Mouse (Mus musculus) midbrain, embryonic 15.5 days (tissue): Measurements from ENCODE around the gene 4930432K21Rik. TPM values are rescaled to one million over a fixed set of nuclear protein-coding genes. Genes with fewer than 3 reads are reported as not detected.
A peak's percentile ranks its signal among the peaks of the same experiment; 100 is the strongest.

Experiments used
- ATAC-seq: fragments of 200-750 bp; cut with Nextera tagmentation; replicated peaks from 2 replicates; pipeline ENCODE4 v1.8.0; 2017; ENCODE audit warnings: moderate TSS enrichment
- H3K27ac ChIP-seq: fragments of 300-500 bp; sonication (generic); 2 replicates; pipeline ENCODE4 v1.5.1; 2015; ENCODE audit warnings: mild to moderate bottlenecking, inconsistent platforms
- H3K27me3 ChIP-seq: fragments of 300-500 bp; sonication (generic); replicated peaks from 2 replicates; pipeline ENCODE4 v1.6.1; 2015; ENCODE audit warnings: inconsistent platforms
- H3K36me3 ChIP-seq: fragments of 300-500 bp; sonication (generic); replicated peaks from 2 replicates; pipeline ENCODE4 v1.6.1; 2015; ENCODE audit warnings: inconsistent platforms
- H3K4me1 ChIP-seq: fragments of 300-500 bp; sonication (generic); 2 replicates; pipeline ENCODE4 v1.6.1; 2015; ENCODE audit warnings: inconsistent platforms
- H3K4me2 ChIP-seq: fragments of 300-500 bp; sonication (generic); 2 replicates; pipeline ENCODE4 v1.6.1; 2015; ENCODE audit warnings: inconsistent platforms, mild to moderate bottlenecking, moderate library complexity
- H3K4me3 ChIP-seq: fragments of 300-500 bp; sonication (generic); 2 replicates; pipeline ENCODE4 v1.5.1; 2015; ENCODE audit warnings: mild to moderate bottlenecking, inconsistent platforms
- H3K9ac ChIP-seq: fragments of 300-500 bp; sonication (generic); 2 replicates; pipeline ENCODE4 v1.6.1; 2015; ENCODE audit warnings: mild to moderate bottlenecking, inconsistent platforms
- H3K9me3 ChIP-seq: fragments of 300-500 bp; sonication (generic); 2 replicates; pipeline ENCODE4 v1.6.1; 2016; ENCODE audit warnings: inconsistent platforms
- WGBS: fragments of 180-500 bp; shearing (Covaris S2); methylation state at CpG from one replicate; pipeline ENCODE4 v1.1.7; 2015; ENCODE audit warnings: mixed read lengths; 5-methylcytosine and 5-hydroxymethylcytosine counted together
- polyA plus RNA-seq: library from polyadenylated mRNA; unstranded; fragments of >200 nt; fragmentation: Nextera tagmentation; extraction: Ambion mirVana; gene quantifications from 2 replicates; pipeline ENCODE4 v1.2.1, GENCODE M21; 2015

4930432K21Rik gene
- polyA plus RNA-seq, 1 experiment from 2014 or later: 2.9 TPM

GRCm38 (mm10) chr8:84203975-84204772, 56.3 kb downstream of the 4930432K21Rik start:
- peak overlapping the region; percentile 73 for H3K27ac ChIP-seq
- 62% methylated on average over 13 of the region's 13 CpGs for WGBS
- peak overlapping the region; percentile 34 for H3K4me3 ChIP-seq
- peaks cover 42% of the 10 kb centered on the region for H3K4me1 ChIP-seq
- H3K36me3 ChIP-seq: no peaks in the 10 kb centered on the region
- H3K9me3 ChIP-seq: no peaks in the 10 kb centered on the region
- H3K9ac ChIP-seq: peak overlapping the region; percentile 47
- peak overlapping the region; percentile 62 for H3K4me2 ChIP-seq
- ATAC-seq: no peak
- peaks cover 16% of the 10 kb centered on the region for H3K27me3 ChIP-seq

DNA sequence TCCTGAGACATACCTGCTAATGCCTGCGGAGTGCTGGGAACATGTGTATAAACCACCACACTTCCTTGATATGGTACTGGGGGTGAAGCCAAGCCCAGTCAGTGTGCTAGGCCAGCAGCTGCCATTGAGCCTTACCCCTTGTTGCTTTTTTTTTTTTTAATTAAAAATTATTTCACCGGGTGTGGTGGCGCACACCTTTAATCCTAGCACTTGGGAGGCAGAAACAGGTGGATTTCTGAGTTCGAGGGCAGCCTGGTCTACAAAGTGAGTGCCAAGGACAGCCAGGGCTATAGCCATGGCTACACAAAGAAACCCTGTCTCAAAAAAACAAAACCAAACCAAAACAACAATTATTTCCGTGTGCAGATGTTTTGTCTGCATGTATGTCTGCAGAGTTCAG, 57.2 kb downstream of the 4930432K21Rik start:
- Histone ChIP-seq H3K27me3 (peaks cover 15% of the 10 kb centered on the region), H3K4me2 (no peak overlapping the region), H3K9ac (no peak overlapping the region), H3K4me1 (peaks cover 44% of the 10 kb centered on the region), H3K9me3 (no peaks in the 10 kb centered on the region), H3K27ac (no peak overlapping the region), H3K36me3 (no peaks in the 10 kb centered on the region), H3K4me3 (no peak overlapping the region)
- WGBS: 90% methylated on average over 5 of the region's 5 CpGs
- ATAC-seq: no peak

DNA sequence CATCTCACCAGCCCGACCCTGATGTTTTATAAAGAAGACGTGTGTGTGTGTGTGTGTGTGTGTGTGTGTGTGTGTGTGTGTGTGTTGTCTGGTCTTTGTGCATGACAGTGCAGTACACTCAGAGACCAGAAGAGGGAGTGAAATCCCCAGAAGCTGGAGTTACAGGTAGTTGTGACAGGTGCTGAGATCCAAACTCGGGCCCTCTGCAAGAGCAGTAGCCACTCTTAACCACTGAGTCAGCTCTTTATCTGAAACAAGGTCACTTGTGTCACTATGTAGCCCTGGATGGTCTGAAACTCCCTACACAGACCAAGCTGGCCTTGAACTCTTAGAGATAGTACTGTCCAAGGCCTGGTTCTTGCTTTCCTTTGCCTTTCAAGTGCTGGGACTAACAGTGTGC, 58.8 kb downstream of the 4930432K21Rik start:
- Histone ChIP-seq H3K27ac (no peak overlapping the region), H3K27me3 (no peaks in the 10 kb centered on the region; the same call in 1 of the 2 replicates), H3K9me3 (no peaks in the 10 kb centered on the region), H3K4me2 (no peak overlapping the region), H3K9ac (no peak overlapping the region), H3K4me1 (peaks cover 36% of the 10 kb centered on the region), H3K4me3 (no peak overlapping the region), H3K36me3 (peaks cover 8% of the 10 kb centered on the region; the same call in 1 of the 2 replicates)
- ATAC-seq: no peak
- 92% methylated on average over 3 of the region's 3 CpGs for WGBS

- Histone ChIP-seq H3K4me3 (no peak overlapping the region), H3K4me1 (peaks cover 36% of the 10 kb centered on the region), H3K4me2 (no peak overlapping the region), H3K27ac (0 out of 2 replicates have a peak overlapping the region, but pooled peaks have one; percentile 48), H3K9me3 (no peaks in the 10 kb centered on the region), H3K36me3 (peaks cover 19% of the 10 kb centered on the region; the same call in 1 of the 2 replicates), H3K9ac (no peak overlapping the region), H3K27me3 (no peaks in the 10 kb centered on the region)
- WGBS: 66% methylated on average over 7 of the region's 7 CpGs
- ATAC-seq: no peak
Measured at GRCm38 (mm10) chr8:84207811-84208210, 60.0 kb downstream of the 4930432K21Rik start.

DNA sequence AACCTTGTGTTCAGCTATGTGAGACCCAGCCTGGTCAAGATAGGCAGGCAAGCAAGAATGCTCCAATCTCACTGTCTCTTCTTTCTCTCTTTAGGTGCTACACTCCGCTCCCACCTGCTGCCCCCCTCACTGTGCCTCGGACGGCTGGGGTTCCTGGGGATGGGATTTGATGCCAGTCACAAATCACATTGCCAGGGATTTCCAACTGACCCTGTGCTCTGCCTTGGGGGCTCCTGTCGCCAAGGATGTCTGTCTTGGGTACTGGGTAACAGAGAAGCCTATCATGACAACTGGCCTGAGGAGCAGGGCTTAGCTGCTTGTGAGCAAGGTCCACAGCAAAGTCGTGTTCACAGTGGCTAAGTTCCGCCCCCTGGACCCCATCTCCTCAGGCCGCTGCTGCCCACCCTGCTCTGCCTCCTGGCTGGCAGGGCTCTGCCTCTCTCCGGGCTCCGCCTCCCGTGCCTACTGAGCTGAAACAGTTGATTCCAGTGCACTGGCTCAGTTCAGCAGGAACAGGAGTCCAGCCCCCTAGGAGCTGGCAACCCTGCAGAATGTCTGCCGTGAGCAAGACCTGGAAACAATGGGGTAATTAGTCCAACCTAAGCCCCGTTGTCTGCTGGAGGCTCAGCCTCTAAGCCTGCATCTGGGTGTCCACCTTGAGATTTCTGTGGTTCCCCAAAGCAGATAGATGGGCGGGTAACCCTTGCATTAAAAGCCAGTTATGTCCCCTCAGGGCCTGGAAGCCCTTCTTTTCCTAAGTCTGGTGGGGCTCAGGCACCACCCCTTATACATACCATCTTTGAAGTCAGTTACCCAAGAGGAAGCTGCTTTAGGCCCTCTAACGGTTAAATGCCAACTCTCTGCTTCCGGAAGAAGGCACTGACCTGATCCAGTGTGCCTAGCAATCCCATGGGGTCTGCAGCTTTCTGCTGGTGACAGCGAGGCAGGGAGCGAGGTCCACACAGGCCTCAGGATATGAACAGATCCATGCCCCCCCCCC, 60.9 kb downstream of the 4930432K21Rik start:
- 0 out of 2 replicates have a peak, but pooled peaks have one; percentile 12 for ATAC-seq
- WGBS: 32% methylated on average over 17 of the region's 17 CpGs
- Histone ChIP-seq H3K9me3 (no peaks in the 10 kb centered on the region), H3K4me1 (peaks cover 31% of the 10 kb centered on the region), H3K27me3 (no peaks in the 10 kb centered on the region), H3K9ac (no peak overlapping the region), H3K36me3 (peaks cover 27% of the 10 kb centered on the region; the same call in 1 of the 2 replicates), H3K27ac (peak overlapping the region; percentile 23), H3K4me3 (no peak overlapping the region), H3K4me2 (no peak overlapping the region)

DNA sequence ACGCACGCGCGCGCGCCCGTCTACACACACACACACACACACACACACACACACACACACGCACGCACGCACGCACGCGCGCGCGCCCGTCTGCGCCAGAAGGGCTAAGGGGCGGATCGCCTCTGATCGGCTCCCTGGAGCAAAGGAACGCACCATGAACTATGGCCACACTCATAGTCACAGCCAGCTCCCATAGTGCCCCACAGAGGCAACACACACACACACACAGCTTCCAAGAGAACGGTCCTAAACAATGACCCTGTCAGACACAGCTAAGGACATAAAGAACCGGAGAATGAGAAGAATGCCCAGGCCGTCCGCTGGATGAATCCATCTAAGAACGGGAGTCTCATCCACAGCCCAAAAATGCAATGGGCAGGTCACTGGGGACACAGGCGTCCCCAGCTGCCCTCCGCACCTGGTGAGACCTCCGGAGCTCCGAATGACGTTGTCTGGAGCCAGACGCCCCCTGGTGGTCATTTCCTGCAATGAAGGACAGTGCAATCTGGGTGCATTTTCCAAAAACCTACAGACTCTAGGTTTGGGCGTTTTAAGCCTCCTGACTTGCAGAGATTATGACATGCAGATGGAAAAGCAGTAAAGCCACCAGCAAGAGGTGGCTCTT, 62.5 kb downstream of the 4930432K21Rik start:
- Histone ChIP-seq H3K9ac (no peak overlapping the region), H3K27ac (no peak overlapping the region), H3K4me2 (peak overlapping the region; percentile 30), H3K4me3 (peak overlapping the region; percentile 14; the same call in 1 of the 2 replicates), H3K4me1 (peaks cover 27% of the 10 kb centered on the region), H3K36me3 (peaks cover 41% of the 10 kb centered on the region), H3K9me3 (no peaks in the 10 kb centered on the region), H3K27me3 (no peaks in the 10 kb centered on the region)
- ATAC-seq: peak; percentile 12; the same call in 1 of the 2 replicates
- WGBS: 57% methylated on average over 34 of the region's 34 CpGs

DNA sequence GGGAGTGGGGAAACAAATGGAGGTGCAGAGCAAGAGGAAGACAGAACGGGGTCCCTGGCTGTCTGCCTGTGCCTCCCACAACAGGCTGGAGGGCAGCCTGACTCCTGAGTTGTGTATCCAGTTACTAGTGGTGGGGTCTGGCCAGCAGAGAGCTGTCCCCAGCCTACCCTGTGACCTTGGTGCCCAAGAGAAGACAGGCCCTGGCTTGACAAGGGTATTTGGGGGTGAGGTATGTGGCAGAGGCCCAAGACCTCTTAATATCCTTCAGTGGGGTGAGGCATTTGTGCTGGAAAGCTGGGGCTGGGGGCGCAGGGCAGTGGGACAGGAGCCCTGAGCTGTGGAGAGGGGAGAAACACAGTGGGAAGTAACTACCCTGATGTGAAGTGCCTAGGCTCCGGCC, 63.4 kb downstream of the 4930432K21Rik start:
- Histone ChIP-seq H3K27ac (no peak overlapping the region), H3K9ac (no peak overlapping the region), H3K9me3 (no peaks in the 10 kb centered on the region), H3K27me3 (no peaks in the 10 kb centered on the region), H3K4me1 (peaks cover 27% of the 10 kb centered on the region), H3K4me3 (no peak overlapping the region), H3K4me2 (no peak overlapping the region), H3K36me3 (peaks cover 49% of the 10 kb centered on the region)
- ATAC-seq: no peak
- WGBS: 100% methylated on average over 3 of the region's 3 CpGs

DNA sequence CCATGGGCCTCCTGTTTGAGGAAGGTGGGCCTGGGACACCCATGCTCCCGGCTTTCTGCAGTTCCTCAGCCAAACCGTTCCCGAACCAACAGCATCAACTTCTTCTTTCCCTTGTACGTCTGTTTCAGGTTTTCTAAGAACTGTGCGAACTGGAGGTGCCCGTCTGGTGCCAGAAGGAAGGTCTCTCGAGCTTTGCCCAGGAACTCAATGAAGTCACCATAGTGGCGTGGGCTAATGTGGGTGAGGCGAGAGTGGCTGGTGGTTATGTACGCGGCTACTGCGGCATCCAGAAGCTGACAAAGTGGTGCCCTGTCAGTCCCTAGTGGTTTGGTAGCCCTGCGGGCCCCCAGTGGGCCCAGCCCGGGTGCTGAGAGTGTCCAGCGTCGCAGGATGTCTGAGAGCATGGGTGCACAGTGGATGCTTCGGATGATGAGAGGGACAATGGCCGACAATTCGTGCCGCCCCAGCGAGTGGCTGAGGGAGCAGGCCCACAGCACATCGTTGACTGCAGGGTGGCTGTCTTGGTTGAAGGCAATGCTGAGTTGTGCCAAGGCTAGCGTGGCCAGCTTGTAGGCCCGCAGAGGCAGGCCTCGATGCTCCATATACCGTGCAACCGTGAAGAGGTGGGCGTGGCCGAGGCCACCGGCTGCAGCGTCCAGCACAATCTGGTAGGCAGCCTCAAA, 64.2 kb downstream of the 4930432K21Rik start:
- 93% methylated on average over 31 of the region's 31 CpGs for WGBS
- Histone ChIP-seq H3K36me3 (peaks cover 52% of the 10 kb centered on the region), H3K4me1 (peaks cover 27% of the 10 kb centered on the region), H3K4me3 (no peak overlapping the region), H3K9ac (no peak overlapping the region), H3K27ac (no peak overlapping the region), H3K4me2 (no peak overlapping the region), H3K27me3 (no peaks in the 10 kb centered on the region), H3K9me3 (no peaks in the 10 kb centered on the region)
- no peak for ATAC-seq

- ATAC-seq: no peak
- no peak overlapping the region for H3K4me2 ChIP-seq
- peaks cover 64% of the 10 kb centered on the region for H3K36me3 ChIP-seq
- H3K27me3 ChIP-seq: no peaks in the 10 kb centered on the region
- 95% methylated on average over 4 of the region's 4 CpGs for WGBS
- H3K4me3 ChIP-seq: no peak overlapping the region
- no peaks in the 10 kb centered on the region for H3K9me3 ChIP-seq
- H3K9ac ChIP-seq: no peak overlapping the region
- no peak overlapping the region for H3K27ac ChIP-seq
- H3K4me1 ChIP-seq: peaks cover 21% of the 10 kb centered on the region
Measured at GRCm38 (mm10) chr8:84213277-84213676, 65.5 kb downstream of the 4930432K21Rik start.

DNA sequence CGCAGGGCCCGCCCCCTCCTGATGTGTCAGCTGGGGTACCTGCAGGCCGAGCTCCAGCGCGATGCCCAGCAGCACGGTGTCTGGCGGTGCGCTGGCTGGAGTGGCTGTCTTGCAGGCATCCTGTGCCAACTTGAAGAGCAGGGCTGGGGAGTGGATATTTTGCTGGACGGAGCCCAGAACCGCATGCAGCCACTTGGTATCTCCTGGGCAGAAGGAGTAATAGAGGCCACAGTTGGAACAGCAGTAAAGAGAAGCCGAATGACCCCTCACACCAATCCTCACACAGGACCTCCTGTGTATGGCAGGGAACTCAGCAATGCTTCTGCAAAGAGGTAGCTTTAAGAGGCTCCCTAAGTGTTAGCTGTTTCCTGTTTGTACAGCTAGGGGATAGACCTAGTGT, 69.4 kb downstream of the 4930432K21Rik start:
- Histone ChIP-seq H3K4me2 (no peak overlapping the region), H3K36me3 (peaks cover 78% of the 10 kb centered on the region)

DNA sequence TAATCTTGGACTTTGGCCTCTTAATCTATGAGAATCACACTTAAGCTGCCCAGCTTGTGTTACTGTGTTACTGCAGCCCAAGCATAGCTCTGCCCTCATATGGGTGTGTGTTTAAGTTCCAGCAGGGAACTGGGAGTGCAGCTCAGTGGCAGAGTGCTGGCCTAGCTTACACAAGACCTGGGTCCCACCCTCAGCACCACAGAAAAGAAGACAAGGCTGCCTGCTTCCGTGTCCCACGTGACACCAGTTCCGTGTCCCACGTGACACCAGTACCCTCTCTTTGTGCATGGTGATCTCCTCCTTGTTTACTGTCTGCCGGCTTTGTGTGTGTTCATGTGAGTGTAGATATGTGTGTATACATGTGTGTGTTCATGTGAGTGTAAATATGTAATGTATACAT, 70.3 kb downstream of the 4930432K21Rik start:
- Histone ChIP-seq H3K4me2 (no peak overlapping the region), H3K27me3 (no peaks in the 10 kb centered on the region), H3K36me3 (peaks cover 77% of the 10 kb centered on the region), H3K9me3 (no peaks in the 10 kb centered on the region), H3K27ac (no peak overlapping the region), H3K4me3 (no peak overlapping the region), H3K4me1 (no peaks in the 10 kb centered on the region), H3K9ac (no peak overlapping the region)
- WGBS: 96% methylated on average over 5 of the region's 5 CpGs
- no peak for ATAC-seq

More for the DNA sequence above, 69.4 kb downstream of the 4930432K21Rik start:
- H3K4me1 ChIP-seq: no peaks in the 10 kb centered on the region
- ATAC-seq: no peak
- H3K9ac ChIP-seq: no peak overlapping the region
- no peak overlapping the region for H3K4me3 ChIP-seq
- no peaks in the 10 kb centered on the region for H3K27me3 ChIP-seq
- H3K9me3 ChIP-seq: no peaks in the 10 kb centered on the region
- H3K27ac ChIP-seq: no peak overlapping the region
- WGBS: 95% methylated on average over 11 of the region's 11 CpGs
